Mouse (Mus musculus): ENCODE data around the gene Tnfsf8. TPM values are rescaled to one million over a fixed set of nuclear protein-coding genes. Genes with fewer than 3 reads are reported as not detected.

Tnfsf8 gene
- total RNA-seq (2015; ENCODE audit: low replicate concordance) (0.72 TPM in 1 of 2 replicates, not detected in the other), total RNA-seq (2017; ENCODE audit: low replicate concordance) (0.39 and 0.76 TPM in 2 replicates)

DNA sequence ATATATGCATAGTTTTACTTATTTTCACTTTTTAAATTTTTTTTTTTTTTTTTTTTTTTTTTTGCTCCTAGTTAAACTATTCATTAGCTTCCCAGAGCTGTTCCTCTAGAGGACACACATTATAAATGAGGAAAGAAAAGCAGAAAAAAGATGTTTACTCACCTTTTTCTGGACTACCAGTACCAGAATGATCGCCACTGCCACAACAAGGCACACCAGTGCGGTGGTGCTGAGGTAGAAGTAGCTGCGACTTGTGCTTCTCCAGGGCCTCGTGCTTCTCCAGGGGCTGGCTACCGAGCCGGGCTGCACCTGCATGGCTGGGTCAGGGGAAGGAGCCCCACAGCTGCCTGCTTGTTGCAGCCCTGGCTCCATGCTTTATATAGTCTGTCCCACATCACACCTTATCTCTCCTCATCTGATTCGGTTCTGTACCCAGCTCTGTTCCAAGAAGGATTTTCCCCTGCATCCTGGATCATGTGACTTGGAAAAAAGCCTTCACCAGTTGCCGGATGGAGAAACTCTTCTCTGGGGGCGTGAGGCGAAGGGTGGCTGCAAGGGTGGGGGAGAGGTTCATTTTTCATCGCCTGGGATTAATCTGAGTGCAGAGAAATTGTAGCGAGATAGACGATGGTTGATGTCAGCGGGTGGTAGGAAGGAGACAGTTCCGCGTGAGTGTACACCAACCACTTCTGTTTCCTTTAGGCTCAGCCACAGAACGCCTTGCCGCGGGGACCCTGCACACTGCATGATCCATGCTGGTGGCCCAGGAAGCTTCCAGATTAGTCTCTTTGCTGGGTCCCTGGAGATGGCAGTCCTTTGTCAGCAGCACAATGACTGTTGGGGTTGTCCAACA lies at the start of gene Tnfsf8:
Tnfsf8 (minus strand) TSS at position 660 of the 853 bp plus-strand sequence.
- no peak for ATAC-seq (replicated peaks; ENCODE audit: low FRiP score, poor library complexity, severe bottlenecking)

DNA sequence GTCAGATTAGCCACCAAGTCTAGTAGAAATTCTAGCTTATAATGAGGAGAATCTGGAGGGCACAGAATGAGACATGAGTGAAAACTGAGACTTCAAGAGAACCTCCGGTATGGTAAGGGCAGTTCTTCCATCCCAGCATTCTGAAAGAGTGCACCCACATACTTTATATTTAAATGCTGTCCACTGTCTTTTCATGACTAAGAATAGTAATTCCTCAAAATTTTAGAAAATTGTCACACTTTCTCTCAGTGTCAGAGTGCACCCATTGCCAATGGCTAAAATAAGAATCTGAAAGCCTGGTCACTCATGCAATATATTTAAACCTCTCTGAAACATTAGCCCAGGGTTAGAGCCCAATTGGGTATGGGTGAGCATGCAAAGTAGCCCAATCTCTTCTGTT lies 47.4 kb upstream of the Tnfsf8 start:
- ATAC-seq (replicated peaks; ENCODE audit: low FRiP score, poor library complexity, severe bottlenecking), result no peak

DNA sequence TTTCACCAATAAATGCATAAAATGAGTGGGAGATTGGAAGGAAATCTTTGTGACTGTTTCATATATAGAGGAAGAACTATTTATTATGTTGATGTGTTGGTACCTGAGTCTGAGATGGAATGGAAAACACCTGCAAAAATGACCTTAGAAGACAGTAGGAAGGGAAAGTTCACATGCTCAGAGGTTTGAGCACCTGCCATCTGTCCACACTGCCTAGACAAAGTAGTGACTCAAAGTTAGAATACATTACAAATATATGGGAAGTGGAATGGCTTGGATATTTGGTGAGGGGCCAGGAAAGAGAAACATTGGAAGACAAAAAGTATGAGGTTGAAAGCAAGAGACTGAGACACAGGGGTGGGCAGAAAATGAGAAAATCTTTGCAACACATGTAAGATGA lies 46.3 kb upstream of the Tnfsf8 start:
- no peak for ATAC-seq (replicated peaks; ENCODE audit: low FRiP score, poor library complexity, severe bottlenecking)

DNA sequence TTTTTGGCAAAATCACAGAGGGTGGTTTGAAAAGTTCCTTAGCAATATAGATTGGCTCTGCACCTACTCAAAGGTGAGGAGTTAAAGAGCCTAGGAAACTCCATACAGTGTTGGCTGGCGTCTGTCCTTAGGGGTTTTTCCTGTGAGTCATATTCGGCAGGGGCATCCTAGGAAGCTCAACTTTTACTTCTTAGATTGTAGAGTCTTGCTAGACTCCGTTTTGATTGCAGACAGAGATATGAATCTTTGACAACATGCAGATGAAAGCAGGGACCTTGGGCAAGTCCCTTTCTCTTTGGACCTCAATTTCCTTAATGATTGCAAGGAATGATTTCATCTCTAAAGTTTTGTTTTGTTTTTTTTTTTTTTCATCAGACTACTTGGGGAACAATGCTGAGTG lies 44.9 kb upstream of the Tnfsf8 start:
- no peak for ATAC-seq (replicated peaks; ENCODE audit: low FRiP score, poor library complexity, severe bottlenecking)

DNA sequence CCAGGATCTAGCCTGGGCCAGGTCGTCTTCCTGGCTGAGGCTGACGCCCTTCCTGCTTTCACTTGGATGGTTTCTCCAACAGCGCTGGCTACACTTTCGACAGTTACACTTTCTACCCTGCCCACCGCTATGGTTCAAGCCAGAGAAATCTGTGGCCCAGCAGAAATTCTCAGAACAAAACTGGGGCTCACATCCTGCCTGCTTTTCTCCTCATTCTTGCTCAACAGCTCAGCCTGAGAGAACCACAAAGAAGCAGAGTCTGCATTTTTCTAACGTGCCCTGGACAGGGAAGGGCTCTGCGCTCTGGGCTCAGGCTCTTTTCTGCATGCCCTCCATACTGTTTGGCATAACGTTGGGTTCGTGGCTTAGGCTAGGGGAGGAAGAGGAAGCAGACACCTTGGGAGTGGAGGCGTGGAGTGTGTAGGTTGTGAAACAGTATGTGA lies 38.0 kb upstream of the Tnfsf8 start:
- no peak for ATAC-seq (replicated peaks; ENCODE audit: low FRiP score, poor library complexity, severe bottlenecking)

DNA sequence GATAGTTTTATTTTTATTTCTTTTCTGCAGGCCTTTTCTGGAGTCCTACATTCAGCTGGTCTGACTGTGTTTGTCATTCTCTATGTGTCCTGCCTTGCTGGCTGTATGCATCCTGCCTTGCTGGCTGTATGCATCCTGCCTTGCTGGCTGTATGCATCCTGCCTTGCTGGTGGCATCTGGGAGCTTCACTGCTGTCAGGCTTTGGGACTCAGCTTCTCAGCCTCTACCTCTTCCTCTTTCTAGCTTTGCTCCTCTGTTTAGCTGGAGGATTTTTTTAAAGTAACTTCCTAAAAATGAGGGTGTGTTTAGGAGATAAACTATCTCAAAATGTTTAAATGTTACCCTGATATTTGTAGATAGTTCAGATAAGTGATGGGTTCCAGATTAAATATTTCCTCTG lies 36.0 kb upstream of the Tnfsf8 start:
- no peak for ATAC-seq (replicated peaks; ENCODE audit: low FRiP score, poor library complexity, severe bottlenecking)

DNA sequence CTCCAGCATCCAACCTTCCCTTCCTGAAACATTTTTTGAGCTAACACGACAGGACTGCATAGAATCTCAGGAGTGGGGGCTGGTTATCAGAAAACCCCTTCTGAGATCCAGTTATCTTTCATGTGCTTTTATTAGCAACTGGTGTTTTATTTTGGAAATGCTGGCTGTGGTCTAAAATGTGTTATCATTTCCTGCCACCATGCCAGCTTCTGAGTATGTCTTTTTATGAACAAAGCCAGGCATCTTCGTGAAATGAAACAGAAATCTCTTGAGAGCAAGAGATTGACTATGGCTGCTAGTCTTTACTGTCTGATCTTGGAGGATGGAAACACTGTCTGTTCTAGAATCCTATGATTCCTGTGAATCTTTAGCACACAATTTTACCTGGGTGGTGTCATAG lies 25.0 kb upstream of the Tnfsf8 start:
- ATAC-seq (replicated peaks; ENCODE audit: low FRiP score, poor library complexity, severe bottlenecking), result no peak

DNA sequence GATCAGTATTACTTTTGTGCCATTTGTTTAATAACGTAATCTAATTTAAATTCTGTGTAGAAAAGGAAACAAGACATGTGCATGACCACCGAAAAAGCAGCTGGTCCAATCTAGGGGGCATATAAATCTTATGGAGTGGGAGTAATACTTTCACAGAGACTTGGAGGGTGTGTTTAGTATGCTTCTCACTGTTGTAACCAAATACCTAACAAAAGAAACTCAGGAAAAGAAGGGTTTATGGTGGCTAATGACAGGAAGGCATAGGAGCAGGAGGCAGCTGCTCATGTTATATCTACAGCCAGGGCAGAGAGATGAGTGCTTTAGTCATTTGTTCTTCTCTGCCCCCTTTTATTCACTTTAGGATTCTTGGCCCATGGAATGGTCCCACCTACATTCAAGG lies 15.6 kb upstream of the Tnfsf8 start:
- ATAC-seq (replicated peaks; ENCODE audit: low FRiP score, poor library complexity, severe bottlenecking), result no peak

DNA sequence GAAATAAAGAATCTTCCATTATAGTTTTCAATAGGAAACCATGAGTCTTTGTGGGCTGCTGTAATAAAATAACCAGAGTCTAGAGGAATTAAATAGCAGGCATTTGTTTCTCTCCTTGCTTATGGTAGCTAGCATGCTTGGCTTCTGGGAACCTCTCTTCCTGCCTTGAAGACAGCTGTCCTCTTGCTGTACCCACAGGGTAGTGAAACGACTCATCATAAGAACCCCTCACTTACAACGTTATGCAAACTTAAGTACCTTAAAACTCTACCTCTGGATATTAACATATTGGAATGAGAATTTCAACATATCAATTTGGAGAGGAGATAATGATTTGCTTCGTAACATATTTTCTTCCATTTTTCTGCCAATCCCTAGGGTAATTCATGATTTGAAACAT lies 14.3 kb upstream of the Tnfsf8 start:
- ATAC-seq (replicated peaks; ENCODE audit: low FRiP score, poor library complexity, severe bottlenecking), result no peak

DNA sequence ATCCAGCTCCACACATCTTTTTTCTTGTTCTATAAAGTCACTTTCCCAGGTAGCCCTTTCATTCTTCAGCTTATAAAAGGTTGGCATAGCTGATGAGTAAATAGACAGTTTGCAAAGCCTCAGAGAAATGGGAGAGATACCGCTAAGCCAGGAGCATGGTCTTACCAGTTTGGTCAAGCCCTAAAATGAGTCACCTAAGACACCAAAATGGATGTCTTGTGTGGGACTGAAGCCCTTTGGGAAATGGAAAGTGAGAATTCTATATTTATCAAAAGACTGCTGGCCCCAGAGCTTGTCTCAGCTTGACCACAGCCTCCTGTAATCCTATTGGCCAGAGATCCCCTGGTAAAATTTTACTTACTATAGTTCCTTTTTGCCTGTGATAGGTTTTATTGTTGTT lies 9.5 kb upstream of the Tnfsf8 start:
- ATAC-seq (replicated peaks; ENCODE audit: low FRiP score, poor library complexity, severe bottlenecking), result no peak

DNA sequence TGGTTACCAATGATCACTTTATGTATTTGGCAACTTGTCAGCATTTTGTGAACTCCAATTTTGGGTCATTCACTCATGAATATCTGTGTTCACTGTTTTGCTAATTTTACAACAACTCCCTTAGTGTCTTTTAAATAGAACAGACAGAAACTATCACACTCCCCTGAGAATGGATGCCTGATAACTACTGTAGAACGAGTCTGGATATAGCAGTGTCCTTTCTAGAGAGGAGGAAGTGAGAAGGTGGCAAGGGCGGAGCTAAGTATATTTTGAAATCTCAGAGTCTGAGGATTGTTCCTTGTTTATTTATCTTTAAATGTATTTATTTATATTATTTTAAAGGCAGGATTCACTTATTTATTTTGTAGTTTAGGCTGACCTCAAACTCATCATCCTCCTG lies 7.6 kb upstream of the Tnfsf8 start:
- ATAC-seq (replicated peaks; ENCODE audit: low FRiP score, poor library complexity, severe bottlenecking), result no peak

DNA sequence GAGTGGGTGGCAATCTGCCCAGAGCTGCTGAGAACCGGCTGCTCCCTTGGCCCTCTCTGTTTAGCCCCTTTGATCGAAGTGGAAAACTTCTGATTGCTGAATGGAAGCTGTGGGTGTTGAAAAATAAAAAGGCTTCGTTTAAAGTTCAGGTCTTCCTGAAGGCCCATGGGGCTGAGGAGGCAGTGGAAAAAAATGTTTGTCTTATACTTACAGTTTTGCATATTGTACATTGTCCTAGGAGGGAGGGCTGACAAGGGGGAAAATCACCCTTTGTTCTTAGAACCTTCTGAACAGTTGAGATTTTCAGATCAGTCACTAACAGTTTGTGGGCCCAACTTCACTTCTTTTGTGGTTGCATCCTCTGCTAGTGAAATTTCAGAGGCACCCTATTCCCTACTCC lies 1.8 kb upstream of the Tnfsf8 start:
- ATAC-seq (replicated peaks; ENCODE audit: low FRiP score, poor library complexity, severe bottlenecking), result no peak

DNA sequence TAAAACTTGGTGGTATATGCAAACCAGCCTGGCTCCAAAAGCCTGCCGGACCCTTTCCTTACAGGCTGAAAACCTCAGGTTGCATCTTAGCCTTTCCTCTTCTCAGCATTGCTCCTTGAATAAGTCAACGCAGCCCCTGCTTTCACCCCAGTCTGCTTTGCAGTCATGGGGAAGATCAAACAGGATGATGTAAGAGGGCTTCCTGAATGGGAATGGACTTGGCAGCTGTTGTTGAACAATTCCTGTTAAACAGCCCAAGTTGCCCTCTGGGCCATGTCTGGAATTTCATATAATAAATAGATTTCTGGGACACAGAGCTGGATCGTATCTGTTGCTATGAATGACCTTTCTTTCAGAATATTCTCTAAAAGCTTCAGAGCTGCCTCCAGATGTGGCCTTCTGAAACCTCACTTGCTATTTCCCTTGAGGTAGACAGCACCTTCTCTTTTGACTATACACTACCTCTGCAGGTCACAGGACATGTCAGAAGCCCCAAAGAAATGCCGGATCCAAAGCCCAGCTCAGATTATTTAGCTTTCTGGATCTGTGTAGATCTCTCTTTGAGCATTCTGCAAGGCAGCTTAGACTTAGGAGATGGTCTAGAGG lies 1.0 kb upstream of the Tnfsf8 start:
- ATAC-seq (replicated peaks; ENCODE audit: low FRiP score, poor library complexity, severe bottlenecking), result no peak

DNA sequence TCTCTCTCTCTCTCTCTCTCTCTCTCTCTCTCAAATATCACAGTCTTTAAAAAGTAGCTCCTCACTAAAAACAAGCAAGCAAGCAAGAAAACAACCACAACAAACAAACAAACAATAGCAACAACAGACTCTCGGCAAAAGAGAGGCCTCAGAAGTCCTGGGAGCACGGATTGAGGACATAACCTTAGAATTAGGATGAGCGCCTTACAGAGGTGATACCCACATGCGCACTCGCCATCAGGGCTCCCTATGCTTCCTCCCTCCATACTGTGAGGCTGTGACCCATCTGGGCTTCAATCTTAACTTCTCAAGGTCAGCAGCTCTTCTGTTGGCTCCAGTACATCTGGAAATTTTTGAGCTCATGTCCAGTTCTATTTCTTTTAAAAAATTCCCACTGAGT lies 911 bp downstream of the Tnfsf8 start:
- ATAC-seq (replicated peaks; ENCODE audit: low FRiP score, poor library complexity, severe bottlenecking), result no peak

DNA sequence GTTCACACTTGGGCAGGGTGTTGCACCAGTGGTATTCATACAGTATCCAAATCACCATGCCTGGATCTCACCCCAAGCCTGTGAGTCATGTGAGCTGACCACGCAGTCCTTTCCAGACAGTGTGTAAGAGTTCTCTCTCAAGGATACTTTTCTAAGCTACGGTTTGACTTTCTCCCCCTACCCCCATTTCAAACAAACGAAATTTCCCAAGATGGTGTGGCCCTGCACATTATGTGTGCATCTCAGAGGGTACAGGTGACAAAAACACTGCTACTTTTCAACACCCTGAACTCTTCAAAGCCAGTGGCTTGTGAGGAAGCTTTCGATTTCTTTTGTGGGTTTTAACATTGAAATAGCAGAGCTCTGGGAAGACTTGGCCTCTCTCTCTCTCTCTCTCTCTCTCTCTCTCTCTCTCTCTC lies 1.4 kb downstream of the Tnfsf8 start:
- no peak for ATAC-seq (replicated peaks; ENCODE audit: low FRiP score, poor library complexity, severe bottlenecking)

DNA sequence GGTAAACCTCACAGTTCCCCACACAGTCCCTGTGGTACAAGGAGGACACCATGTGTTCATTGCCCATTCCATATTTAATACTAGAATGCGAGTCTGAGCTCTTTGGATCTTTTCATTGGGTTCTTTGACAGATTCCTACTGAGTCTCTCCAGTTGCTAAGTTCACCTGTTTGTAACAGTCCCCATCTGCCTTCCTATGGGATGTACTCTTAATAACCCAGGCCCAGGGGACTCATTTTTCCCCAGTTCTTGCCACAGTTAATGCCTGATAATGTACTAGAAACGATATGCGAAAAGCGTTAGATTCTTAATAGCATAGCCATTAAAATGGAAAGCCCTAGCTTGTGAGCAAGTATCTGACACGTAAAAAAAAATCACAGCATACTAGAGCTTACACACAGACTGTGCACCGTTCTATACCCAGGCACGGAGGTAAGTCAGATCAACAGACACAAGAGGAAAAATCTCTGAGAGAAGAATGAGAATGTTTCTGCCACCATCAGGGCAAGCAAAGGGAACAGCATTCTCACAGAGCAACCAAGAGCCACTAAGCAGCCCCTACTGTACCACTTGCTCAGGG lies 2.4 kb downstream of the Tnfsf8 start:
- ATAC-seq (replicated peaks; ENCODE audit: low FRiP score, poor library complexity, severe bottlenecking), result no peak

DNA sequence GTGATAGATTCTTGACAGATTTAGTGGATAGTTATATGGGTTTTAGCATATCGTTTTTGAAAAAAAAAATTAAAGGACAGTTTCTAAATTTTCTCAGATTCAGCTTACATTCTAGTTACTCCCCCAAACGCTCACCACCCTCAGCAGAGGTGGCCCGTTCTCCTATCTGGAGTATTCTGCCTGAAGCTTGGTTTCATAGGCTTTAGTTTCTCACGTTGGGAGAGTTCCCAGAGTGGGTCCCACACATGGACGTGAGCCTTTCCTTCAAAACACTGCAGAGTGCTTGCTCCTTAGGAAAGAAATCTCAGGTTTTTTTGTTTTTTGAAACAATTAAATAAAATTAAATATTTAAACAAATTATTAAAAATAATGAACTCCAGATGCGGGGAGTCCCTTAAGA lies 4.4 kb downstream of the Tnfsf8 start:
- ATAC-seq (replicated peaks; ENCODE audit: low FRiP score, poor library complexity, severe bottlenecking), result no peak

DNA sequence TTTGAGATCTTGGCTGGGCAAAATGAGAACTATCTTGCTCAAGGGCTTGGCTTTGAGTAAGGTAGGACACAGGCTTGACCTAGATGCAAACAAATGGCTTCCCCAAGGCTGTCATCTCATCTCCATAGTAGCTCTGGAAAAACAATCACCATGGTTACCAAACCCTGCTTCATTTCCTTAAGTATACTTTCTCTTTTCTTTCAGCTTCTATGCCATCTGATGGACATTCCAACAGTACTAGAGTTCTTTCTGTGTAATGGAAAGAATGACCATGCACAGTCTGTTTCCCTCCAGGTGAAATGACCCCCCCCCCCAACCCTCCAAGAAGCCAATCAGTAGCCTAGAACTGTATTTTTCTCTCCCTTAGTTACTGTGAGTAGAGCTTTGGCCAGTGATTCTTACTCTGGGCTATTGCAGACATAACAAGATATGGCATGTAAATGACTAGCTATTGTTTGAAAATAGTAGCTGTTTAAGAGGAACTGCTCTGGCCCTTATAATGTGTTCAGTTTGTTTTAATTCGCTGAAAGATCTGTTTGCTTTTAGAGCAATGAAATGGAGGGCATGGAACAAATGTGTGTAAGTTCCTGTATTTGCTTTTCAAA lies 7.3 kb downstream of the Tnfsf8 start:
- no peak for ATAC-seq (replicated peaks; ENCODE audit: low FRiP score, poor library complexity, severe bottlenecking)

DNA sequence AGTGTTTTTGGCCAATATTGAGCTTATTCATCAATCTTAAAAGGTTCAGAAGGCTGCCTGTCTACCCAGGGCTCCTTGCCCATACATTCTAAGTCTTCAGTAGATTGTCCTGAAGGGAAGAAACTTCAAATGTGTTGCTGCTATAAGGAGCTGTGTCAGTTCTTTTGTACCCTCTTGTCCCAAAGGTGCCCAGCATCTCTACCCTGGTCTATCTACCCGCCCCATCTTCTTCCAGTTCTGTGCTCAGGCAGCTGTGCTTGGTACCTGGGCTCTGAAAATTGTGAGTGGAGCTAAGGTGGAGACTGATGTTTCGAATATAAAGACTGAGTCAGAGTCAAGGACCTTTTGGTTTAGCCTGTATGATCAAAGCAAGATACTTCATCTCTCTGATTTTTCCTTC lies 11.1 kb downstream of the Tnfsf8 start:
- ATAC-seq (replicated peaks; ENCODE audit: low FRiP score, poor library complexity, severe bottlenecking), result no peak

DNA sequence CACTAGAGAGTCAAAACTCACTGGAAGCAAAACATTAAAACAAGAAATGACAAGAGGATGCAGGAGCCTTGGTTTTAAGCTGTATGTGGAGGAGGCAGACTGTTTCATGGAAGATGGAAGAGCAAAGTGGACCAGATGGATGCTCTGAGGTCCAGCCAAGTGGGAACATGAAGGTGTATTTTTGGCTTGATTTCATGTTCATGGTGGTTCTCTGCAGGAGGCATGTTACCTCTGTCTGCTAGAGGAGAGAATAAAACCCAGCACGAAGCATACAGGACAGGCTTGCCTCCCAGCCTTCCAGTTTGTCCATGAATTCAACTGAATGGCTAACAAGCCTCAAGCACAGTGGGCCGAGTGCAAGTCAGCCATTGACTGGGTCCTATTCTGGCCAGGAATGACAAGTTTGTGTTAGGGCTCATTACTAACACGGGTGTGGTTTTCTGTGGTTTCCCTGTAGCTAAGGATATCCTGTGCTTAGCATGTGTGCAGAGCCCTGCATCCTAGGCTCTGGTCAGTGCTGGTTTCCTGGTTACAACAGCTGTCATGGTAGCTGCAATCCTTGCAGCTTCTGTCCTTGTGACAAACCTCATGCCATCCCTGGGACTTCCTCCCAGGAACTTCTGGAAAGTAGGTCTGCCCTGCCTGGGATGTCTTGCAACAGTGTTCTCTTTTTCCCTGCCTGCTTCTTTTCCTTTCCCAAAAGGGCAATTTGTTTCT lies 14.1 kb downstream of the Tnfsf8 start:
- ATAC-seq (replicated peaks; ENCODE audit: low FRiP score, poor library complexity, severe bottlenecking), result no peak

Measured in erythroid progenitor cell, adult 5-6 weeks (primary cell).